Mouse (Mus musculus): ENCODE measurements around the gene Apela.

The Apela gene

DNA sequence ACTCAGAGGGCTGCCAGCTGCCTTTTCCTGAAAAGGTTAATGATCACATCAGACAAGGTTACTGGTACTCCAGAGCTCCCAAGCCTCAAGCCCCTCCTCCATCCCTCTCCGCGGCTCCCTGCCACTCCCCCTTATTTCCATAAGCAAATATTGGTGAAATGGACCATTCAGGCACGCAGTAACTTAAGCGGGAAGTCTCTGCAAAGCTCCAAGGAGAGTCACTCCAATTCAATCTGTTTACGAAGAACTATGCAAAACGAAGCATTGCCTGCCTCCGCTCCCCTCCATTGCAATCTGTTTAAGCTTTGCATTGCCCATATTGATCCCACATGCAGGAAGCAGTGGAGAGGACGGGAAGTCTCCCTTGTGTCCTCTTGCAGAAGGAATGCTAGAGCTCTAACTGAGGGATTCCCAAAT lies at the start of gene Apela:
Apela (minus strand) TSS at position 220 of the 417 bp plus-strand sequence.
- no peak for DNase-seq (ENCODE audit: low spot score)

DNA sequence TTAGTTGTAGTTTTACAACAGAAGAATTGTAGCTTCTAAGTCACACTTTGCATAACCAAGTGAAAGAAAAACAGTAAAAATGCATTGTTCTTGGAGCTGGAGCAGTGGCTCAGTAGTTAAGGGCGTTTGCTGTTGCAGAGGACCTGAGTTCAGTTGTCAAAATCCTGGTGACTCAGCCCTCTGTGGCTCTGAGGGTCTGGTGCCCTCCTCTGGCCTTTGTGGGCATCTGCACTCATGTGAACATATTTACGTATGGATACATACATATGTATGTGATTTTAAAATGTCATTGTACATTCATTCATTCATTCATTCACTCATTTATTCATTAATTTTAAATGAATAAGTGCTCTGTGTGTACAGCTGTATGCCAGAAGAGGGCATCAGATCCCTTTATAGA lies 48.5 kb upstream of the Apela start:
- no peak for DNase-seq (ENCODE audit: low spot score)

DNA sequence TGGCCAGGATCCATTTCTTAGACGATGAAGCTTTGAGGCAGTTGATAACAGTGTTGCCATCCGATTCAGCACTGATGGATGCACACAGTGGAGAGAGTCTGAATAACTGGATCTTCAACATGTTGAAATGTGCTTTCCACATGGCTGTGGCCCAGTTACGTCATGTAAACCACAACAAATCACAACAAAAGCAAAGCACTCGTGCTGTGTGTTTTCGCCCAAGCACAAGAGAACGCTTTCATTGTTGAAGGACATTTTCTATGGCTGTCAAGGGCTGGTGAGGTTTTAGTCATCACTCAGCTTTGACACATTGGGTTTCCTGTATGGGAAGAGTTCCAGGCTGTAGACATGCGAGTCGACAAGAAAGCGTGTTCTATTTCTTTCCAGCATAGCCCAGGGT lies 43.6 kb upstream of the Apela start:
- DNase-seq (ENCODE audit: low spot score), result no peak

DNA sequence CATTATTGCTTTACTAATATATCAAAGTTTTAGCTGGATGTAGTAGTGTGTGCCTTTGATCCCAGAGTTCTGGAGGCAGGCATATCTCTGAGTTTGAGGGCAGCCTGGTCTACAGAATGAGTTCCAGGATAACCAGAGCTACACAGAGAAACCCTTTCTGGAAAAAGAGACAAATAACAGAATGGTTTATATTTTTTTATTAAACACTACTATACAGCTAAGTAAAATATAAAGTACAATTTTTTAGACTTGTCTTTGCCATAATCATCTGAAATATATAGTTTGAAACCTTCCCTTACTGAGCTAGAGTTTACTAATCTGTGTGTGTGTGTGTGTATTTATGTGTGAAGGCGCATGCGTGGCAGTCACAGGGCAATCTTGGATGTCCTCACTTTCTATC lies 37.6 kb upstream of the Apela start, which contains the start of gene Gm10663:
Gm10663 (plus strand) TSS at position 301 of the 400 bp plus-strand sequence.
- no peak for DNase-seq (ENCODE audit: low spot score)

DNA sequence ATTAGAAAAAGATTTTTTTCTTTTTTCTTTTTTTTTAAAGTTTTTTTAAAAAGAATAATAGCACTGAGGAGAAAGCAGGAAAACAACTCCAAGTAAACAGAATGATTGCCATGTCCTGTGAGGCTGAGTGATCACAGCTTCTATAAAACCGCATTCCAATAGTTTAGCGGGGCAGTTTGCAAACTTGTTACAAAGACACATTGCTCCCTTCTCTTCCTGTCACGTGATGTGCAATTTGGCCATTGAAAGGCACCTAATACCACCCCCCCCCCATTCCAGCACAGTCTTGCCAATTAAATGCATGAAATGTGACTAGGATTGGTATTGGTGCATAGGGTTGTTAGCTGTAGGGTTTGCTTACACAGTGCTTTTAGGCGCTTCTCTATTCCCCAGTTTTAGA lies 33.9 kb upstream of the Apela start:
- no peak for DNase-seq (ENCODE audit: low spot score)

DNA sequence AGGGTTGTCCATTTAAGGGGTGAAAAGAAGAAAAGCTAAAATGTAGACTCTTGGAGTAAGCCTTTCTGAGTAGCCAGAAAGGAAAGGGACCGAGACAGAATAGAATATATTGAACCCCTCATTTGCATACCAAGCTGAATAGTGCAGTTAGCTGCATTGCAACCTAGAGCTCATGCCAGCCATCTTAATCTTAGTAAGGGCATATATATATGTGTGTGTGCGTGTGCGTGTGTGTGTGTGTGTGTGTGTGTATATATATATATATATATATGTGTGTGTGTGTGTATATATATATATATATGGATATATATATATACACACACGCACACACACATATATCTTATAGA lies 31.3 kb upstream of the Apela start:
- DNase-seq (ENCODE audit: low spot score), result no peak

DNA sequence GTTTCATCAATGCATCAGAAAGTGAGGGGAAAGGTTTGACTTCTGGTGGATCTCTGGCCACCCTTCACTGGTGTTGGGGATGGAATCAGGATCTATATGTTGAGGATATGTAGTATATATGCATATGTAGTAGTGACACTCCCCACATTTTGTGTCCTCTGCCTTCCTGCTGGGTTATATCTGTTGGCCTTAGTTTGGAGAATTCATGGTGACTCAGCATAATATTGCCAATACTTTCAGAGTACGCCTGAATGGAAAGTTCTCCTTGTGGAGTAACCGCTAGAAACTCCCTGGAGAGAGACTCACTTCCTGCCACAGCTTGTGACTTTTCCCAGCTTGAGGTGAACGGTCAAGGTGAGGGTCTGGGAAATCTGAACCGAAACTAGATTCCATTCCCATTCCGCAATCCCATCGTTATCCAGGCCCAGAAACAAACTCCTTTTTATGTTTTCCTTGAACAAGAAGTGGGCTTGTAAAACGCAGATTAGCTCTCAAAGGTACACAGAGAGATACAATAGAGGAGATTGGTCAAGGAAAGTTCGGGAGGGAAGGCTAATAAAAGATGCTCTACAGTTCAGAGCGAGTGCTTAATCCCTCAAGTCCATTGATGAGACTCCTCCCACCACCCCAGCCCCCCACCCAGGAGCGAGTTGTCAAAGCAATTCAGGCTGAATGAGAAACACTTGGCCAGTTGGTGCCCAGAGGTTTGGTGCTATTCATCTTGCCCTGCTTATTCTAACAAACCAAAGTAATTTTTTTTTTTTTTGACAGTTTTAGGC lies 30.7 kb upstream of the Apela start:
- no peak for DNase-seq (ENCODE audit: low spot score)

DNA sequence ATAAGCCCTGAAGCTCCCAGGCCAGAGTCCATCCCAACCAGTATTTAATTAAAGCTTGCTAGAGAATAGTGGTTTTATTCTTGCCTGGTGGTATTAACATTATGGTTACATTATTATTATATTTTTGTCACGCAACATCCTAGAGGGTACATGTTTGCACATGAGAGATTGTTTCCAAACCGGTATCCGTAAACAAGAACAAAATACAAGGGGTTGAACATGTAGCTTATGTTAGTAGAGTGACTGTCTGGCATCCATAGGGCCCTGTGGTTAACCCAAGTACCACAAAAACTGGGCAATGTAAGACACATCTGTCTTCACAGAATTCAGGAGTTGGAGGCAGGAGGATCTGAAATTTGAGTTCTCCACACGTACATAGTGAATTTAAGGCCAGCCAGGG lies 29.9 kb upstream of the Apela start:
- DNase-seq (ENCODE audit: low spot score), result no peak

DNA sequence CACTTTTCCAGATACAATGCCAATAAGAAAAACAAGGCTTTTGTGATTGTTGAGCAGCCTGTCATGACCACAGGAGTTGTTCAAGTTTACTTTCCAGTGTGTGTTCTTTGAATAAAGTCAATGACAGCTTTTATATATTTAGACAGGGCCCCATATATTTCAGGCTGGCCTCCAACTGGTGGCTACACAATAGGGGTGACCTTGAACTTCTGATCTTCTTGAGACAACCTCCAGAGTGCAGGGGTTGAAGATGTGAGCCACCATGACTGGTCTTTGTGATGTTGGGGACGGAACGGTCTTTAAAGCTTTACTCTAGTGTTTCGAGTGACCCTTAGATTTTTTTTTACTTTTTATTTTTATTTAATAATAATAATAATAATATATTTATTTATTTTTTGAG lies 28.5 kb upstream of the Apela start:
- DNase-seq (ENCODE audit: low spot score), result no peak

DNA sequence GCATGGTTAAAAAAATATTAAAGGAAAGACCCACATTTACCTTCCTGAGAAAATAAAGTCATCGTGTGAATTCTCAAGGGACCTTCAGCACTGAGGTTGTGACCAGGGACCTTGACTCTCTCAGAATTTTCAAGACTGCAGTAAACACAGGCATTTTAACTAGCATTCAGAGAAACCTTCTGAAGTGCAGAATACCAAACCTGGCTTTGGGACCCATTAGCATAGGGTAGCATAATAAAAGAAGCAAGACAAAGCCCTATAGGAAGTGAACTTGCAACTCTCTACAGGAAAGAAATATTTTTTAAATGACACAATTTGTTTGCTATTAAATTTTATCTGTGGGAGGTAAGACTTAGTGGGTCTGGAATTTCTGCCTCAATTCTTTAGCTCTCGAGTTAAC lies 26.9 kb upstream of the Apela start:
- DNase-seq (ENCODE audit: low spot score), result no peak

DNA sequence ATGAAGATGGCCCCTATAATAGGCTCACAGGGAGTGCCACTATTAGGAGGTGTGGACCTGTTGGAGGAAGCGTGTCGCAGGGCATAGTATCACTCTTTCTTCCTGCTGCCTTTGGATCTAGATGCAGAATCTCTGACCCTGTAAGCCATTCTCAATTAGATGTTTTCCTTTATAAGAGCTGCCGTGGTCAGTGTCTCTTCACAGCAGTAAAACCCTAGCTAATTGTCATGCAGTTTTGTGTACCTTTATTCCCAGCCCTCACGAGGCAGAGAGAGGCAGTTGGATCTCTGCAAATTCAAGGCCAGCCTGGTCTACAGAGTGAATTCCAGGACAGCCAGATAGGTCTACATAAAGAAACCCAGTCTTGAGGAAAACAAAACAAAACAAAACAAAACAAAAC lies 25.1 kb upstream of the Apela start:
- DNase-seq (ENCODE audit: low spot score), result no peak

DNA sequence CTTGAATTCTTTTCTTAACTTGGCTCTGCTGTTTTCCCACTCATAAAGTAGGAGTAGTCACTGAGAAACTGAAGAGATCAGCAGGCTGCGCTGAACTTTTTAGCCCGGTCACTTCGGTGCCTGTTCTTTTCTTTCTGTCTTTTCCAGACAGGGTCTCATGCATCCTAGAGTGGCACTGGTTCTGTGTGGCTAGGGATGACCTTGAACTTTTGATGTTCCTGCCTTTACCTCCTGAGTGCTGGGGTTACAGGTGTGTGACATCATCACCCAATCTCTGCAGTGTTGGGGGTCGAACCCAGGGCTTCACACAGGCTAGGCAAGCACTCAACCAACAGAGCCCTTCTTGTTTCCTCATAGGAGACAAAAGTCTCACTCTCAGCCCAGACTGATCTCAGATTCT lies 19.6 kb upstream of the Apela start:
- DNase-seq (ENCODE audit: low spot score), result no peak

DNA sequence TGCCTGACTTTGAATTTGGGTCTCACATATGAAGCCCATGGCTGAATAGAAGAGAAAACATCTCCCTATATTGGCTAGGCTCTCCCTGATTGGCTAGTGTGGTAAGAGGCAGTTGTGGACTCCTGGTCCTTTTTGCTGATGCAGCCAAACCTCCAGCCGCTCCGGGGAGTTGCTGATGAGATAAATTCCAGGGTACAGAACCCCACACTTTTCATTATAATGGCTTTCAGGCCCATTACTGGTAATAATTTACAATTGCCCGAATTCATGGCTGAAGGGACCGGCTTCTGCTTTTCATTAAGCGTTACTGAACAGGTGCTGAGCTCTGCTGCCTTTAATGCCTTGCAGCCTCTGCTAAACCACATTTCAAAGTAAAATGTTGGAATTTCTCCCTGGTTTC lies 16.8 kb upstream of the Apela start:
- DNase-seq (ENCODE audit: low spot score), result no peak

DNA sequence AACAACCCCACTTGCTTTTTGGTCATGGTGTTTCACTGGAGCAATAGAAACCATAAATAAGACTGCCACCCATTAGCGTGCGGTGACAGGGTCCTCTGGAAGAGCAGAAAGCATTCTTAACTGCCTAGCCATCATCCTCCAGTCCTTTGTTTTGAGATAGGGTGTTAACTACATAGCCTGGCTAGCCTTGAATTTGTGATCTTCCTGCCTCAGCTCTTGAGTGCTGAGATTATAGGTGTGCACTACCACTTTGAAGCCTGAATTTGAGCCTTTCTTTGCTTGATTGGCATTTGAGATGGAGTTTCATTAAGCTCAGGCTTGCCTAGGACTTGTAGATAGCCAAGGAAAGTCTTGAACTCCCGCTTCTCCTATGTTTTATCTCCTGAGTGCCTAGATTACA lies 16.4 kb upstream of the Apela start:
- DNase-seq (ENCODE audit: low spot score), result no peak

DNA sequence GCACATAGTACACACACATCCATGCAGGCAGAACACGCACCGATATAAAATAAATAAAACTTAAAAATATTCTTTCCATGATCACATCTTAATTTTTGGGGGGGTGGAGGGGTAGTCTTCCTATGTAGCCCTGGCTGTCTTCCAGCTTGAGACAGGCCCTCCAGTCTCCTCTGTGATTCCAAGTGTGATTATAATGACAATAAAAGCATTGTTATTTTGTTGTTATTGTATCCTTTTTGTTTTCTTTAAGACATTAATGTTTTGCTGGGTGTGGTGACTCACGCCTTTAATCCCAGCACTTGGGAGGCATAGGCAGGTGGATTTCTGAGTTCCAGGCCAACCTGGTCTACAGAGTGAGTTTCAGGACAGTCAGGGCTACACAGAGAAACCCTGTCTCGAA lies 10.7 kb upstream of the Apela start:
- no peak for DNase-seq (ENCODE audit: low spot score)

DNA sequence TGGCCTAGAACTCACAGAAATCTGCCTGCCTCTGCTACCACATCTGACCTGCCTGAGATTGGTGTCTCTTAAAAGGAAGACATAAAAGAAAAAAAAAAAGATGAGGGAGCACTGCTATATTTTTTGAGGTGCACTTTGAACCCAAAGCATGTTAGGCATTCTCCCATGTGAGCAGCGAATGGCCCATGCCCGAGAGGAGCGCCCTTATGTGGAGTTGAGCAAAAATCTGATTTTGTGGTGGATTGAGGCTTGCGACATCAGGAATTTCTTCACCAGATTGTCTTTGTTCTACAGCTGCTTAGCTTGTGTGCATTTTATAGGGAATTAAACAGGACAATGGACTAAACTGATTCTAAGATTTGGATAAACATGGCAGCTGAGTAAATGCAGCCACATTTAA lies 10.1 kb upstream of the Apela start:
- DNase-seq (ENCODE audit: low spot score), result no peak

DNA sequence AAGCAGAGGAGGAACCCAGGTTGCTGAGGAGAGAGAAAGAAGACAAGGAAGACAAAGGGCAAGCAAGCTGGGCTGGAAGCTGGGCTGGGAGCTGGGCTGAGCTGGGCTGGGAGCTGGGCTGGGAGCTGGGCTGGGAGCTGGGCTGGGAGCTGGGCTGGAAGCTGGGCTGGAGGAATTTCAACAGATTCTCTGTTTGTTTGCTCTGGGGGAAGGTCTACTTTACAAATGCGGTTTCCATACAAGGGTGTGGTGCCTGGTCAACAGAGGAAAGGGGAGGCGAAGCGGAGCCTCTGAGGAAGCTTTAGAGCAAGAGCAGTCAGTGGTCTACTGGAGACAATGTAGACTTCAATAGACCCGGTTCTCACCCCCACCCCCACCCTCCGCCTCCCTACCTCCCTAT lies 9.4 kb upstream of the Apela start:
- no peak for DNase-seq (ENCODE audit: low spot score)

DNA sequence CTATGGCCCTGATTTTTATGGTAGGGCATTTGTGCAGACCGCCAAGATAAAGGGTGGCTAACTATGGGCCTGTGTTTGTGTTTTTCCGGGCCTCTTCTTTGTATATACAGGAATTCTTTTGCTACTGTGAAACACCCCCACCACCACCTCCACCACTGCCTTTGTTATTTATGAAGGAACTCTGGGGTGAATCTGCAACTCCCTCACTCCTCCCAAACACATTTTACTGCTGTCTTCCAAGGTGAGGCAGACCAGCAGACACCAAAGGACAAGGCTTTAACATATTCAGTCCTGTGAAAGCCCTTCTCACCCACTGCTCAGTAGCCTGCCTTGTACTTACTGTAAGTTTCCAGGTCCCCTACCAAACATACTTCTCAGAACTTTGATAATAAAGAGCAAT lies 3.0 kb downstream of the Apela start:
- no peak for DNase-seq (ENCODE audit: low spot score)

DNA sequence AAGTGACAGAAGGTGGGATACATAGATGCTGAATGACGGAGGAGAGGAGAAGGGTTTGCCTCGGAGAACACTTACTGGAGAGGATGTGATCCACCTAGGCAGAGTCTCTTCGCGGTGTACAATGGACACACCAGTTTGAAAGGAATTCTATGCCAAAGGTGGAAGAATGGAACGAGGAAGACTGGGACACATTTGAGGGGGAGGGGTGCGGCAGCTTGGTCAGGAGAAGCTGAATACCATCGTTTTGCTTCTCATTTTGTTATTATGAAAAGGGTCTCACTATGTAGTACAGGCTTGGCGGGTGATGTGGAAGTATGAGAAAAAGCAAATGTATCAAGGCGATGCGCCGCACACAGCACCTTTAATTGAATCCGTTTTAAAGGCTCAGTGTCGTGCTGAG lies 4.1 kb downstream of the Apela start:
- DNase-seq (ENCODE audit: low spot score), result no peak

DNA sequence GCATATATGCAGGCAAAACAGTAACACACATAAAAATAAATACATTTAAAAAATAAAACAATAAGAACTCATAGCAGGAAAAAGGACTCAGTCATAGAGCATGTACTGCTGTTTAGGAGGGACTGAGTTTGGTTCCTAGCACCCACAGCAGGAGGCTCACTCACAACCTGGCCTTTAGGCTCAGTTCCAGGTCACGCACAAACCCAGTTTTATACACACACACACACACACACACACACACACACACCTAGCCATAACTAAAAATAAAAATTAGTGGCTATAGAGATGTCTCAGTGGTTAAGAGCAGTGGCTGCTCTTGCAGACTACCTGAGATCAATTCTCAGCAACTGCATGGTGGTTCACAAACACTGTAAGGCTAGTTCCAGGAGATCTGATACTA lies 5.0 kb downstream of the Apela start:
- no peak for DNase-seq (ENCODE audit: low spot score)

DNA sequence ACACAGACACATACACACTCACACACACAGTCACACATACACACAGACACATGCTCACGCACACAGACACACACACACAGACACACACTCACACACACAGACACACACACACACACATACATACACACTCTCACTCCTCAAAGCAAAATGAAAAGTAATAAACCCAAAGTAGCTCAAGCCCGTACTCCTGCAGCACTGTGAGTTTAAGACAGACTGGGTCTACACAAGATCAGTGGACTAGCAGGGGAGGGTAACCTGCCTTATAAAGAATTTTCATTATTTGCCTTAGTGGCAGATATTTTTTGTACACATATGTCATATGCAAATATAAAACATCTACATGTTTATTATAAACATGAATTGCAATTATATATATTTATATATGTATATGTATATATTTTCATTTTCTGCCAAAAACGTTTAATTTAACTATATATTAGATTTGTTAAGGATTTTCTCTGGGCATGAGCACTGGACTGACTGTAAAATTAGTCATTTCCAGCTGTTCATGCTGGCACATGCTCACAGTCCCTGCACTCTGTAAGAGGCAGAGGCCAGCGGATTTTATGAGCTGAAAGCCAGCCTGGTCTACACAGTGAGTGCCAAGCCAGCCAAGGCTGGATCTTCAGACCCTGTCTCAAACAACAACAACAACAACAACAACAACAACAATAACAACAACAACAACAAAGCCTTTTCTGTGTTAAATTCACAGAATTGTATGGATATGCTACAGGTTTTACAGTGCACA lies 6.2 kb downstream of the Apela start:
- no peak for DNase-seq (ENCODE audit: low spot score)

DNA sequence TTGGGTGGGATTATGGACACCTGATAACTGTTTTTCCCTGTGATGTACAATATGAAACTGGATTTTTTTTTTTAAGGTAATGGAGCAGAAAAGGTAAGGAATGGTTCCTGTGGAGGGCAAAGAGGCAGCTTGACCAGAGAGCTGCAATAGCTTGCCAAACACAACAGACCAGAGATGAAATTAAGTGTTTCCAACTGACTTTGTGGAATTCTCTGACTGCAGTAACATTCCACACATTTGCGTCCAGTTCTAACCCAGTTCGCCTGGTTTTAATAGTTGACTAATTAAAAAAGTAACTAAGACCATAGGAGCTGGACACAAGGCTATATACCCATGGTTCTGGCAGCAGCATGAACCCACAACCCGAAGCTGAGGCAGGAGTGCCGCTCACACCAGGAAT lies 7.4 kb downstream of the Apela start:
- DNase-seq (ENCODE audit: low spot score), result no peak

DNA sequence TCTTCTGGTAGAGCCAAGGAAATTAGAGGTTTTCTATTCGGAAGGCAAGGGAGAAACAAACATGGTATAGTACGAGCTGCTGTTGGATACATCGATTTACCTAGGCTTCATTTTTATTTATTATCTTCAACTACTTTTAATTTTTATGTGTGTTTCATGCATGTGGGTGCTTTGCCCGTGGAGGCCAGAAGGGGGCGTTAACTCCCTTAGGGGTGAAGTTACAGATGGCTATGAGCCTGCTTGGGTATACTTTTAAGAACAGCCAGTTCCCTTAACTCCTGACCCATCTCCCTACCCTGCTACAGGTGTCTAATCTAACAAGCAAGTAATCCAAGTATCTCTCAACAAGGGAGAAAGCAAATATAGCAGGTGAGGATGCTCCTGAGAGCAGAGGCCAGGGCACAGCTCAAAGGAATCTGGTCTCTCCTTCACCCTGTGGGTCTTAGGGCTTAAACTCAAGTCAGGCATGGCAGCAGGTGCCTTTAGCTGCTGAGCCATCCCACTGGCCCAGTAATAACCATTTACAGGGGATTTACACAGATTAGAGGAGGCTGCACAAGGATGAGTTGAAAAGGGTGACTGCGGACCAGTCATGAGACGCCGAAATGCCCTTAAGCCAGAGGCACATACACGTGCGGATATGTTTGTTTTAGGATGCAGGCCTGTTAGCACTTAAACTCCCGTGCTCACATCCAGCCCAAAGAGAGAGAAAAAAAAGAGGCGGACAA lies 8.0 kb downstream of the Apela start:
- DNase-seq (ENCODE audit: low spot score), result no peak

Measured in T-cell, adult 2 months (primary cell).